ENCODE assay signal across 8 mouse cellular contexts in genomic region chr10:128547361-128548032, GRCm38 (mm10). TPM values are rescaled to one million over a fixed set of nuclear protein-coding genes. Genes with fewer than 3 reads are reported as not detected.
DNase-seq lines count a peak whose midpoint lies in the region; ATAC-seq lines count a peak whose summit lies in the region.

Gene Zc3h10 (minus strand): TSS chr10:128547774.

- DNase-seq in NIH3T3 (ENCODE audit: low read depth): peak; percentile 98
- peak; percentile 97 for DNase-seq in cerebellum, postnatal 10 days
- peak; percentile 92 to 95 for DNase-seq in frontal cortex, postnatal 10 days (ENCODE audit: low spot score in 2 of 2)
- peak; percentile 80 to 87 for DNase-seq in layer of hippocampus, postnatal 25 days (ENCODE audit: extremely low spot score in 1 of 2, low spot score in 1 of 2)
- DNase-seq in lung, postnatal 25 days (ENCODE audit: low spot score): peak; percentile 98
- peak; percentile 97 for DNase-seq in retina, embryonic 14.5 days (ENCODE audit: low spot score)
- peak; percentile 94 for DNase-seq in thymus, postnatal 4 days

- peaks cover 34% of the 10 kb centered on the region for H3K36me3 ChIP-seq in hindbrain, embryonic 12.5 days

- peak within 1 kb of the TSS; percentile 95 for H3K27ac ChIP-seq in hindbrain, embryonic 12.5 days

- H3K9ac ChIP-seq in hindbrain, embryonic 12.5 days: peak within 1 kb of the TSS; percentile 93

- peak; percentile 93 for ATAC-seq in hindbrain, embryonic 12.5 days (ENCODE audit: low FRiP score)

- H3K4me3 ChIP-seq in hindbrain, embryonic 12.5 days: peak within 1 kb of the TSS; percentile 73

- H3K4me2 ChIP-seq in hindbrain, embryonic 12.5 days (replicated peaks): peak within 1 kb of the TSS; percentile 82

- H3K27me3 ChIP-seq in hindbrain, embryonic 12.5 days: no peaks in the 10 kb centered on the region

- H3K4me1 ChIP-seq in hindbrain, embryonic 12.5 days: peaks cover 18% of the 10 kb centered on the region

- WGBS in hindbrain, embryonic 12.5 days: under 1% methylated on average over 49 of the region's 50 CpGs

- no peaks in the 10 kb centered on the region for H3K9me3 ChIP-seq in hindbrain, embryonic 12.5 days (replicated peaks)

RNA-seq across cellular contexts. Expression of gene Zc3h10, which starts in this region (rescaled TPM):
- 20.8 TPM in 2 replicates for polyA plus RNA-seq in hindbrain, embryonic 12.5 days (2016; fragmentation: Nextera tagmentation; extraction: Ambion mirVana)
- 10 to 100 TPM; 13.2 to 14.8 TPM for total RNA-seq in layer of hippocampus, postnatal 25 days (2021)

Comparison
In these comparisons a context has a peak if more than half of its experiments do, and no peak if none do; other contexts are left out.
1. Peak in every context shown above with its lines: DNase-seq, ATAC-seq, H3K4me3 ChIP-seq and H3K27ac ChIP-seq.